Mouse (Mus musculus): ENCODE measurements at regions not wholly inside any gene's neighbourhood (a gene's known extent, or its start where the extent isn't known, plus 50 kb on each side); places are given as distances from the start of the nearest gene placed in this dataset.
"Not testable (repeated sequence)": the region's sequence is repeated elsewhere in the genome, so short reads cannot be mapped to it uniquely, and the experiment has no call there.

GRCm38 (mm10) chr16:77851206-77852065 lies 249.5 kb upstream of the Gm11146 start:
- no peak for DNase-seq (ENCODE audit: low spot score in 2 of 2)

- no peak for DNase-seq (ENCODE audit: low spot score in 2 of 2)
Observed at GRCm38 (mm10) chr16:77835767-77836166, 233.9 kb upstream of the Gm11146 start.

- no peak for DNase-seq (ENCODE audit: low spot score in 2 of 2)
Observed at GRCm38 (mm10) chr16:77827322-77828117, 225.6 kb upstream of the Gm11146 start.

- no peak for DNase-seq (ENCODE audit: low spot score in 2 of 2)
Observed at GRCm38 (mm10) chr16:77799709-77800108, 197.8 kb upstream of the Gm11146 start.

- no peak for DNase-seq (ENCODE audit: low spot score in 2 of 2)
Observed at GRCm38 (mm10) chr16:77796926-77797325, 195.0 kb upstream of the Gm11146 start.

GRCm38 (mm10) chr16:77789652-77790051 lies 187.8 kb upstream of the Gm11146 start:
- no peak for DNase-seq (ENCODE audit: low spot score in 2 of 2)

GRCm38 (mm10) chr16:77789206-77789605 lies 187.3 kb upstream of the Gm11146 start:
- DNase-seq (ENCODE audit: low spot score in 2 of 2): no peak

- no peak for DNase-seq (ENCODE audit: low spot score in 2 of 2)
Observed at GRCm38 (mm10) chr16:77788781-77789150, 186.9 kb upstream of the Gm11146 start.

GRCm38 (mm10) chr16:77788041-77788780 lies 186.3 kb upstream of the Gm11146 start:
- no peak for DNase-seq (ENCODE audit: low spot score in 2 of 2)

GRCm38 (mm10) chr16:77787025-77787424 lies 185.1 kb upstream of the Gm11146 start:
- no peak for DNase-seq (ENCODE audit: low spot score in 2 of 2)

- DNase-seq (ENCODE audit: low spot score in 2 of 2): no peak
Observed at GRCm38 (mm10) chr16:77779019-77779418, 177.1 kb upstream of the Gm11146 start.

- no peak for DNase-seq (ENCODE audit: low spot score in 2 of 2)
Observed at GRCm38 (mm10) chr16:77772075-77772474, 170.2 kb upstream of the Gm11146 start.

- no peak for DNase-seq (ENCODE audit: low spot score in 2 of 2)
Observed at GRCm38 (mm10) chr16:77760926-77761347, 159.0 kb upstream of the Gm11146 start.

- DNase-seq (ENCODE audit: low spot score in 2 of 2): no peak
Observed at GRCm38 (mm10) chr16:77760479-77760878, 158.6 kb upstream of the Gm11146 start.

GRCm38 (mm10) chr16:77759997-77760396 lies 158.1 kb upstream of the Gm11146 start:
- DNase-seq (ENCODE audit: low spot score in 2 of 2): no peak

GRCm38 (mm10) chr16:77754882-77755281 lies 153.0 kb upstream of the Gm11146 start:
- no peak for DNase-seq (ENCODE audit: low spot score in 2 of 2)

GRCm38 (mm10) chr16:77749474-77749873 lies 147.6 kb upstream of the Gm11146 start:
- DNase-seq (ENCODE audit: low spot score in 2 of 2): no peak

- DNase-seq (ENCODE audit: low spot score in 2 of 2): no peak
Observed at GRCm38 (mm10) chr16:77743838-77744237, 141.9 kb upstream of the Gm11146 start.

GRCm38 (mm10) chr16:77738821-77739220 lies 136.9 kb upstream of the Gm11146 start:
- DNase-seq (ENCODE audit: low spot score in 2 of 2): no peak

GRCm38 (mm10) chr16:77719377-77719776 lies 117.5 kb upstream of the Gm11146 start:
- no peak for DNase-seq (ENCODE audit: low spot score in 2 of 2)

GRCm38 (mm10) chr16:77717766-77718165 lies 115.9 kb upstream of the Gm11146 start:
- DNase-seq (ENCODE audit: low spot score in 2 of 2): not testable (repeated sequence)

- no peak for DNase-seq (ENCODE audit: low spot score in 2 of 2)
Observed at GRCm38 (mm10) chr16:77704726-77705125, 102.8 kb upstream of the Gm11146 start.

All from thymus, postnatal 10 days (tissue).